In genomic region chr4:103335134-103335533, GRCm38 (mm10) we compare ENCODE assay signal across 26 mouse cellular contexts. TPM values are rescaled to one million over a fixed set of nuclear protein-coding genes. Genes with fewer than 3 reads are reported as not detected.
"Had no signal": no experiment of that assay in that cellular context is flagged by ENCODE, and none has a peak within 500 bp of the region (broad histone marks: within the 10 kb centered on the region; RNA-seq: fewer than 3 reads in every experiment).

No protein-coding gene starts in this region.

- H3K27ac ChIP-seq: liver, embryonic 15.5 days; lung, embryonic 15.5 days; midbrain, embryonic 10.5 days; midbrain, embryonic 12.5 days; neural tube, embryonic 13.5 days; neural tube, embryonic 15.5 days; stomach, embryonic 15.5 days; stomach, postnatal 0 days had no signal

- DNase-seq: lung, adult 2 months; lung, postnatal 10 days; midbrain, embryonic 14.5 days; retina, postnatal 1 day; right cerebral cortex, adult 18-20 months; right cerebral cortex, postnatal 25 days; right cerebral cortex, postnatal 4 days; thymus, adult 2 months; thymus, postnatal 25 days; thymus, postnatal 4 days had no signal

- ATAC-seq: midbrain, embryonic 16.5 days had no signal

- H3K4me1 ChIP-seq: liver, embryonic 15.5 days; lung, embryonic 15.5 days; midbrain, embryonic 10.5 days; midbrain, embryonic 12.5 days; neural tube, embryonic 13.5 days; neural tube, embryonic 15.5 days; stomach, embryonic 15.5 days had no signal

- H3K9ac ChIP-seq: liver, embryonic 15.5 days; lung, embryonic 15.5 days; midbrain, embryonic 12.5 days; neural tube, embryonic 13.5 days; neural tube, embryonic 15.5 days; stomach, embryonic 15.5 days had no signal

- H3K27me3 ChIP-seq: liver, embryonic 15.5 days; lung, embryonic 15.5 days; midbrain, embryonic 12.5 days; neural tube, embryonic 13.5 days; neural tube, embryonic 15.5 days; stomach, embryonic 15.5 days had no signal

- H3K9me3 ChIP-seq: liver, embryonic 15.5 days; lung, embryonic 15.5 days; midbrain, embryonic 10.5 days; midbrain, embryonic 12.5 days; neural tube, embryonic 13.5 days; neural tube, embryonic 15.5 days; stomach, embryonic 15.5 days had no signal

- H3K4me2 ChIP-seq: liver, embryonic 15.5 days; lung, embryonic 15.5 days; midbrain, embryonic 12.5 days; neural tube, embryonic 13.5 days; neural tube, embryonic 15.5 days; stomach, embryonic 15.5 days had no signal

- H3K36me3 ChIP-seq: neural tube, embryonic 15.5 days; stomach, embryonic 15.5 days had no signal

- H3K4me3 ChIP-seq: liver, embryonic 15.5 days; lung, embryonic 15.5 days; midbrain, embryonic 10.5 days; midbrain, embryonic 12.5 days; myocyte; neural tube, embryonic 13.5 days; neural tube, embryonic 15.5 days; stomach, embryonic 15.5 days had no signal

RNA-seq across cellular contexts. Expression of gene 4921539E11Rik, which starts 44.5 kb away (rescaled TPM):
- total RNA-seq: megakaryocyte, adult 5-6 weeks; megakaryocyte-erythroid progenitor cell, adult 5-6 weeks had no signal
- polyA plus RNA-seq: liver, embryonic 15.5 days; lung, adult 2 months; lung, embryonic 15.5 days; midbrain, embryonic 10.5 days; midbrain, embryonic 12.5 days; midbrain, embryonic 14.5 days; midbrain, embryonic 16.5 days; myocyte; neural tube, embryonic 11.5 days; neural tube, embryonic 13.5 days; neural tube, embryonic 15.5 days; small intestine, adult 2 months; spleen, adult 2 months; stomach, embryonic 15.5 days; stomach, postnatal 0 days; thymus, adult 2 months; urinary bladder, adult 2 months had no signal
